Comparison of ENCODE assay signal across 24 mouse cellular contexts in genomic region chr19:27134360-27134759, GRCm38 (mm10).
DNase-seq lines count a peak whose midpoint lies in the region; ATAC-seq lines count a peak whose summit lies in the region.
"Had no signal": no experiment of that assay in that cellular context is flagged by ENCODE, and none has a peak within 500 bp of the region (broad histone marks: within the 10 kb centered on the region; RNA-seq: fewer than 3 reads in every experiment).

No protein-coding gene starts in this region.

- no peak overlapping the region for H3K4me2 ChIP-seq in heart, embryonic 12.5 days
- H3K4me2 ChIP-seq: embryonic facial prominence, embryonic 15.5 days; heart, embryonic 15.5 days; hindbrain, embryonic 13.5 days had no signal

- no peaks in the 10 kb centered on the region for H3K36me3 ChIP-seq in heart, embryonic 12.5 days
- H3K36me3 ChIP-seq: embryonic facial prominence, embryonic 15.5 days; forebrain, embryonic 10.5 days; G1E; heart, embryonic 10.5 days; heart, embryonic 15.5 days; hindbrain, embryonic 13.5 days had no signal

- H3K27me3 ChIP-seq in heart, embryonic 12.5 days (replicated peaks), result no peaks in the 10 kb centered on the region
- H3K27me3 ChIP-seq: embryonic facial prominence, embryonic 15.5 days; heart, embryonic 15.5 days; hindbrain, embryonic 13.5 days had no signal

- DNase-seq in heart, adult 11 months, result peak; percentile 19
- peak; percentile 2 for DNase-seq in testis, postnatal 10 days (ENCODE audit: low spot score)
- no peak for DNase-seq in testis, postnatal 14 days (ENCODE audit: low spot score)
- DNase-seq in brain, adult 2 months (ENCODE audit: low read depth, low spot score), result peak; percentile 74
- DNase-seq in B cell, adult 2 months, result no peak
- DNase-seq: adrenal gland, adult 8-10 months; cerebellum, adult 11 months; cerebellum, adult 8-10 months; cerebellum, postnatal 14 days; embryo, embryonic 11 days; gastrocnemius, postnatal 36 days; heart, adult 18-20 months; heart, postnatal 14 days had no signal

- no peak overlapping the region for H3K9ac ChIP-seq in heart, embryonic 12.5 days
- H3K9ac ChIP-seq: embryonic facial prominence, embryonic 15.5 days; heart, embryonic 15.5 days; hindbrain, embryonic 13.5 days had no signal

- no peak for ATAC-seq in heart, embryonic 12.5 days (ENCODE audit: insufficient number of reproducible peaks, low FRiP score)
- ATAC-seq: CD4-positive, CD25-positive, alpha-beta regulatory T cell, adult 4 months; forebrain, embryonic 14.5 days; hindbrain, postnatal 0 days had no signal

- WGBS in heart, embryonic 12.5 days, result 75% methylated on average over 5 of the region's 5 CpGs

- H3K4me3 ChIP-seq in heart, embryonic 12.5 days, result no peak overlapping the region
- H3K4me3 ChIP-seq: embryonic facial prominence, embryonic 15.5 days; erythroblast, embryonic 14.5 days; forebrain, embryonic 10.5 days; heart, embryonic 10.5 days; heart, embryonic 15.5 days; hindbrain, embryonic 13.5 days had no signal

- no peaks in the 10 kb centered on the region for H3K4me1 ChIP-seq in heart, embryonic 12.5 days (replicated peaks)
- H3K4me1 ChIP-seq: embryonic facial prominence, embryonic 15.5 days; forebrain, embryonic 10.5 days; heart, embryonic 10.5 days; heart, embryonic 15.5 days; hindbrain, embryonic 13.5 days had no signal

- H3K27ac ChIP-seq in heart, embryonic 12.5 days (ENCODE audit: poor library complexity, severe bottlenecking), result no peak overlapping the region
- H3K27ac ChIP-seq: embryonic facial prominence, embryonic 15.5 days; forebrain, embryonic 10.5 days; heart, embryonic 10.5 days; heart, embryonic 15.5 days; hindbrain, embryonic 13.5 days; hindbrain, postnatal 0 days had no signal

- no peaks in the 10 kb centered on the region for H3K9me3 ChIP-seq in heart, embryonic 12.5 days (replicated peaks)
- H3K9me3 ChIP-seq: embryonic facial prominence, embryonic 15.5 days; forebrain, embryonic 10.5 days; G1E; heart, embryonic 10.5 days; heart, embryonic 15.5 days; hindbrain, embryonic 13.5 days had no signal

Comparison
In these comparisons a context has a peak if more than half of its experiments do, and no peak if none do; other contexts are left out.
1. DNase-seq: peak in heart, adult 11 months (single experiment), testis, postnatal 10 days (single experiment) and brain, adult 2 months (single experiment); none in testis, postnatal 14 days (single experiment) and B cell, adult 2 months (0 of 2).